Mouse (Mus musculus) R1 (cell line): ENCODE results near the gene Klhl21.

Experiments used
- DNase-seq: peaks from one replicate; pipeline ENCODE4 v3.0.0-alpha.2; 2018; ENCODE audit warnings: low read depth, low spot score

Gene Klhl21

DNA sequence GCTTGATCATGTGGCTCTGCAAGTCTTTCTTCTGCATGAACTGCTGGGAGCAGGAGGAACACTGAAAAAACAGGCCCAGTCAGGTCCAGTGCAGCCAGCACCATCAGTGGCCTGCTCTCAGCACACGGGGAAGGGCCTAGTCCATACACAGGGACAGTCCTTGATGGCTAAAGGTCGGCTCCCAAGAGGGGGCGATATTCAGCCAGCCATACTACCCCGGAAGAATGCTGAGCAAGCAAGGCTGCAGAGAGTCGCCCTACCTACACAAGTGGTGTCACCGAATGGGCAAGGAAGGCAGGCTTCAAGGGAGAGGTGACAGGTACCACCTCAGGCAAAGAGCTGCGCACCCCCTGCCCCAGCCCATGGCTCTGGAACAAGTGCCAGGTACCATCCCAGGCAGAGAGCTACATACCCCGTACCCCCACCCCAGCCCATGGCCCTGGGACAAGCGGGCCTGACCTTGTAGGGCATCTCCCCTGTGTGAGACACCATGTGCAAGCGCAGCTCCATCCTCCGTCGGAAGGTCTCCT is 13.0 kb downstream of the Klhl21 start:
- DNase-seq: no peak

DNA sequence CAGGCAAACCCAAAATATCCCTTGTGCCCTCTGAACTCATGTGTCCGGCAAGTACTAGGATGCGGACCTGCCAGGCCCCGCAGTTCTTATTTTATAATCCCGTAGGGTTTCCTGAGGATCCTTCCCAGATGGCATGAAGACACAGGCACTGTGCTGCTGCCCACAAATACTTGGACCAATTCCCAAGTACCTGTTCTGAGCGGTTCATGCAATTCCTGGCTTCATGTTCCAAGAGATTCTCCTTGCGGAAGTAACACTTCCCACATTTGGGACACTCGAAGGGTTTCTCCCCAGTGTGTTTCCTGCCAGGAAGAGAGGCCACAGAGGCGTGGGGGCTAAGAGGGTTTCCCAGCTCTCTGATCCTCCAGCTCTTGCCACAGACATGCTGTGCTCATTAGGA is 13.9 kb downstream of the Klhl21 start:
- DNase-seq: no peak

DNA sequence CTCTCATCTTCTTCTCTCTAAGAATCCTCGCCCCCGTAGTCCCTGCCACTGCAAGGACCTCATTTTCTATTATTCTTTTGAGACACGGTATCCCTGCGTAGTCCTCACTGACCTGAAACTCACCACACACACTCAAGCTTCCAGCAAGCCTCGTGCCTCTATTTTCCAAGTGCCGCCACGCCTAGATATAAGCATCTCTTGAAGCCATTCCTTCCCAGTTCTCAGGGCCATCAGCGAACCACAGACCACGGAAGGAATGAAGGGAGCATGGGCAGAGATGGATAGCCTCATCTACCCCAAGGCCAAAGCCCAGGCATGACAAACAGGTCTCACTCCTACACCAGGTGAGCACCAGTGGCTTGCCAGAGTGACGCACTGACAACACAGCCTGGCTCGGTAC is 15.9 kb downstream of the Klhl21 start:
- no peak for DNase-seq

DNA sequence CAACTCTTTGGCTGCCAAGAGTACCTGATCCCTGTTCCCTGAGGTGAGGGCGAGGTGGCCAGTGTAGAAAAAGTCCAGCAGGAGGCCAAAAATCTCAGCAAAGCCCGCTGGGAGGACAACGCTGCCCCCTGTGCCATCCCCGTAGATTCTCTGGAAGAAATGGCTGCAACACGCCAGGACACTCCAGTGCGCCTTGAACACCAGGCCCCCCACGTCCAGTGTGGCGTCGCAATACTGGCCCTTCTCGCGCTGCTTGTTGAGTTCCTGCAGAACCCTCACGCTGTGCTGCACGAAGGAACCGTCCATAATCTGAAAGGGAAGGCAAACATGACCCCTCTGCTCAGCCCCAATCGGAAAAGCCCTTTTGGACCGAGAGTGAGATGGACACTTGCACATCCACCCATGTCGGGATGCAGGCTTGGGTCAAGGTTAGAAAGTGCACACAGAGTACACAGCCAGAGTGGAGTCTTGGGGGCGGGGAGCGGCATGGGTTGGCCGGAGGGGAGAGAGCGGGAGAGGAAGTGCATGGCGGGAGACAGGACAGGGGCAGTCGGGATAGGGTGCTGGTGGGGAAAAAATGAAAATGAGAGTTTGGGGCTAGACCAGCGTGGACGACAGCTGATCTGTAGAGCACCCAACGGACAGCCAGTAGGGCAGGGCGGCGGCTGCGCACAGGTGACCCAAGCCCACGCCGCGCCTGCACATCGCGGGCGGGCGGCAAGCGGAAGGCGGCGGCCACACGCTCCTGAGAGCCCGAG is 18.3 kb downstream of the Klhl21 start:
- DNase-seq: peak; percentile 77

- peak; percentile 97 for DNase-seq
These were observed 18.9 kb downstream of the Klhl21 start, which contains the start of gene Zbtb48 for GRCm38 (mm10) chr4:152027524-152027923. Gene Zbtb48 (minus strand): TSS chr4:152027671.

- no peak for DNase-seq
These were observed 19.9 kb downstream of the Klhl21 start for GRCm38 (mm10) chr4:152028456-152028855.

DNA sequence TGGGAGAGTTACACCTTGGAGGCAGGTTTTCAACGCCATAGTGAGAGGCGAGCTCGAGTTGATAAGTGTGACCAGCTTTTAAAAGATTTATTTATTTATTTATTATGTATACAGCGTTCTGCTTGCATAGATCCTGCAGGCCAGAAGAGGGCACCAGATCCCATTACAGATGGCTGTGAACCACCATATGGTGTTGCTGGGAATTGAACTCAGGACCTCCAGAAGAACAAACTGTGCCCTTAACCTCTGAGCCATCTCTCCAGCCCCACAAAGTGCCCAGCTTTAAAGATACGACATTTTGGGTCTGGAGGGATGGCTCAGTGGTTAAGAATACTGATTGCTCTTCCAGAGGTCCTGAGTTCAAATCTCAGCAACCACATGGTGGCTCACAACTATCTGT is 20.5 kb downstream of the Klhl21 start:
- no peak for DNase-seq

- no peak for DNase-seq
These were observed 21.4 kb downstream of the Klhl21 start for GRCm38 (mm10) chr4:152029997-152030396.

- no peak for DNase-seq
These were observed 24.3 kb downstream of the Klhl21 start for GRCm38 (mm10) chr4:152032922-152033321.

- DNase-seq: peak; percentile 83
These were observed 27.9 kb downstream of the Klhl21 start for GRCm38 (mm10) chr4:152036464-152036863.

DNA sequence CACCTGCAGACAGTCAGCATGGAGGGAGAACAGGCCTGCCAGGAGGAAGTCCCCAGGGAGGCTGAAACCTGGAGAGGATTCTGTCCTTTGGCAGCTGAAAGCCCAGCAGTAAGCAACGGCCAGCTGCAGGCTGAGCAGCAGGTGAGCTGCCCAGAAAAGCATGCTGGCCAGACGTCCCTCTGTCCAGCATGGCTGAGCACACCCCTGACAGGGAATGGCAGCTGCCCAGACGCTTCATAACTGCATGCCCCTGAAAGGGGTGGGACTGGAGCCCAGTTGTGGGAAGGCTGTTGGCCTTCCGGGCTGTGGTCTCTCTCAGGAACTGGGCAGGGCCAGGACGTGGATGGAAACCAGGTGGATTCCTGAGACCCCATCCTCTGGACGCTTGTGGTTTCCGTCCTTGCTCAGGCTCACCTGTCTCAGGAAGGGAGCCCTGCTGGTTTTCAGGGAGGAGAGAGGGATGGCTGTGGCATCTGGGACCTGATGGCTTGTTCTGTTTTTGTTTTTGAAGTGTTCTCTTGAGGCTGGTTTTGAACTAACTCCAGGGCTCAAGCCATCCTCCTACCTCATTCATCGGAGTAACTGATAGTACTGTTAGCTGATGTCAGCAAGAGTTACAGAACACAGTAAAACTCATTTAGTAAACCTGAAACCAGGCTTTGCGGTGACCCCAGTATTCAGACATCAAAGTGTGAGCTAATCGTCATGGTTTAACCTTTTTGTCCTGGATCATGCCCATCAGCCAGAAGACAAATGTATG is 29.8 kb downstream of the Klhl21 start, which contains the start of gene Tas1r1:
Tas1r1 (minus strand) TSS at position 344 of the 760 bp plus-strand sequence.
- DNase-seq: no peak

DNA sequence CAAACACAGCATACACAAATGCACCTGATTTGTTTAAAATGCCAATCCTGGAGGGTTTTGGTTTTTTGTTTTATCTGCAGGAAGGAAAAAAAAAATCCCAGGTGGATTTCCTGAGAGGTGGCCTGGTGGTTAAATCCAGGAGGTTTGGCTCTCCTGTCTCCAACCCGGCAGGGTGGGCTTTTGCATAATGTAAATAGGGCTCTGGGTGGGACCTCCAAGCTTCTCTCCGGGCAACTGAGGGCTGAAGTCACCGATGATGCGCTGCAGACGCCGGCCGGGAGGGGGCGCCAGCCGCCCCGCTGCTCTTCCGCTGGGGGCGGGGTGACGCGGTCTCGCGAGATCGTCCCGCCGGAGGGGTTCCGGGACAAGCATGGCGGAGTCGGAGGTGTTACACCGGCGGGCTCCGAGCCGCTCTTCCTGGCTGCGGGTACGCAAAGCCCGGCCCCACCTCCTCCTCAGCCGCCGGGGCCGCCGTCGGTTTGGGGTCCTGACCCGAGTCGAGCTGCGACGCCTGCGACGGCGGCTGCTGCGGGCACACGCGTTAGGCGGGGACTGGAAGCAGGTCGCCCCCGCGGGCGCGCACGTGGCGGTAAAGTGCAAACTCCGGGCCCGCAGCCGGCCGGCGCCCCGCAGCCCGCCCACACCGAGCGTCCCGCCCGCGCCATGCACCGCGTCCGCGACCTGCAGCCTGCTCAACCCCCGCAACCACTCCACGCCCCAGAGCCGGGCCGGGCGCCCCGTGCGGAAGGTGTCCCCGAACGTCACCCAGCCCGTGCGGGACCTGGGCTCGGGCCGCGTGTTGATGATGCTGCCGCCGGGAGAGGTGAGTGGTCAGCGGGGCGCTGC is 30.6 kb downstream of the Klhl21 start, which contains the start of gene Nol9:
Nol9 (plus strand) TSS at position 337 of the 846 bp plus-strand sequence.
- DNase-seq: peak; percentile 90

- DNase-seq: no peak
These were observed 31.3 kb downstream of the Klhl21 start for GRCm38 (mm10) chr4:152039831-152040310.

DNA sequence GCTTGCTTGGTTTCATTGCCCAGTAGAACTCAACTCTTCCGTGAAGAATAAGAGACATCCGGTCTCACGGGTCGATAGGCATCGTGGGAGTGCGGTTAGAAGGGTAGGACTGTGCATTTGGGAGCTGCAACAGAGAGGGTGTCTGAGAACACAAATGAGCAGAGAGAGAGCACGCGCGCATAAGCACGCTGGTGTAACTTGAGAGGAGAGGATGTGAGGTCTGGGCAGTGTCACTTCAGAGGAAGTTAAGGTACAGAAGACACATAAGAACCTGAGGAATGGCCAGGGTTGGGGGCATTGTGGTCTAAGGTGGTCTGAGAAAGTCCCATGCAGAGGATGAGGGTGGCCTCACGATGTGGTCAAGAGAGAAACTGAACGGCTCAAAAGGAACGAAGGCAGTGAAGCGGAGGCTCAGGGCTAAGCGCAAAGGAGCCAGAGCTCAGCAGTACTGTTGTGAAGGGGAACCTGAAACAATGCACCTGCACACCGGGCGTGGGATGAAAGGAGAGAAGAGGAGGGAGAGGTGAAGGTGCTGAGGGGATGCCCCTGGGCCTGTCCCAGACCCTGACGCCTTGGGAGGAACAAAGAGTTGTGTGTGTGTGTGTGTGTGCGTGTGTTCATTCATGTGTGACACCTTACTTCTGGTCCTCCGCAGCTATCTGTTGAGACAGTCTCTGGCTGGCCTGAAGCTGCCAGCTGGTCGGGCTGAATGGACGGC is 33.5 kb downstream of the Klhl21 start:
- DNase-seq: no peak

DNA sequence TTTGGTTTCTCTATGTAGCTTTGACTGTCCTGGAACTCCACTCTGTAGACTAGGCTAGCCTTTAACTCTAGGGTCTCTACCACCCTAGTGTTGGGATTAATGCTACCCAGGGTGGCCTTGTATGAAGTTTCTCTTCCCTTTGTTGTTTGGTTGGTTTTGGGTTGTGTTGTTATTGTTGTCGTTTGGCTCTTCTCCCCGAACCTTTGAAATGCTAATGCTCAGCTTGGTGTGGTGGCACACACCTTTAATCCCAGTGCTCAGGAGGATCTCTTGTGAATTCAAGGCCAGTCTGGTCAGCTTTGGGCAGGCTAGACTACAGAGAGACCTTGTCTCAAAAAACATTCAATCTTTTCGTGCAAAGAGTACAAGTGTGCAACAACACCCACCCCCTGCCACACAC is 34.6 kb downstream of the Klhl21 start:
- peak; percentile 45 for DNase-seq

DNA sequence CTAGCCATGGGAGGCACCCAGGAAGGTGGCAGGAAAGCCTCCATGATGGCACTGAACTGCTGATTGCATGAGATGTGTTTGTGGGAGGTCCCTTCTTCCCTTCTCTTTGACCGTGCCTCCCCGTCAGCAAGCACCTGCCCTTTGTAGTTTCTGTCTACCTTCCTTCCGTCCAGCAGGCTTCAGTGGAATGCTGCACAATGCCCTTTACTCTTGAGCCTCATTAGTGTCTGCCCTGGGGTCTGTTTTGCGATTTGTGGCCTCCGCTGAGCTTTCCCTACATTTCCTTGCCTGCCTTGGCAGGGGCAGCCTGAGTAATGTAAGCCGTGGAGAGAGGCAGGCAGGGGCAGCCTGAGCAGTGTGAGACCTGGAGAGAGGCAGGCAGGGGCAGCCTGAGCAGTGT is 36.0 kb downstream of the Klhl21 start:
- no peak for DNase-seq

GRCm38 (mm10) chr4:152062390-152063110 is 53.9 kb downstream of the Klhl21 start:
- DNase-seq: no peak

GRCm38 (mm10) chr4:152067280-152067679 is 58.7 kb downstream of the Klhl21 start:
- no peak for DNase-seq
